Mouse (Mus musculus) left cerebral cortex, adult 2 months (tissue): ENCODE data around the gene Gm49387. TPM values are rescaled to one million over a fixed set of nuclear protein-coding genes. Genes with fewer than 3 reads are reported as not detected.

Source experiments
- DNase-seq, 2 experiments: peaks; one replicate each; pipeline ENCODE4 v3.0.0; 2021 to 2022; ENCODE audit warnings: low spot score in 2 of 2, mixed read lengths in 1 of 2; ENCODE audit errors: extremely low spot score in 1 of 2
- H3K27ac ChIP-seq: fragments of 200-600 bp; 2 replicates; pipeline ENCODE4 v1.8.1; 2022
- H3K4me3 ChIP-seq: fragments of 200-600 bp; 2 replicates; pipeline ENCODE4 v1.8.1; 2022
- CTCF ChIP-seq: fragments of 200-600 bp; IDR thresholded peaks from 2 replicates; pipeline ENCODE4 v1.8.1; 2022; ENCODE audit warnings: antibody characterized with exemption, mild to moderate bottlenecking, moderate library complexity
- intact Hi-C: fragments of 180-260 bp; cut with DNase I; formaldehyde crosslinking; loops from one replicate; pipeline ENCODE4 v1.15.1; 2025
- total RNA-seq, 2 experiments: library from RNA; stranded (reverse); gene quantifications; 2 replicates each; pipeline ENCODE4 v1.2.3; 2021

The Gm49387 gene
- total RNA-seq, 2 experiments from 2014 or later, result not detected

GRCm38 (mm10) chr14:31577966-31578735, 62.5 kb downstream of the Gm49387 start:
- intact Hi-C loops, result loop anchor here (2.0 to 10.0 kb wide), 2 partner anchors 45 to 317 kb away; no protein-coding TSS in a partner anchor
- Histone ChIP-seq H3K27ac (no peak overlapping the region), H3K4me3 (no peak overlapping the region)
- no peak for TF ChIP-seq CTCF
- DNase-seq, result no peak

DNA sequence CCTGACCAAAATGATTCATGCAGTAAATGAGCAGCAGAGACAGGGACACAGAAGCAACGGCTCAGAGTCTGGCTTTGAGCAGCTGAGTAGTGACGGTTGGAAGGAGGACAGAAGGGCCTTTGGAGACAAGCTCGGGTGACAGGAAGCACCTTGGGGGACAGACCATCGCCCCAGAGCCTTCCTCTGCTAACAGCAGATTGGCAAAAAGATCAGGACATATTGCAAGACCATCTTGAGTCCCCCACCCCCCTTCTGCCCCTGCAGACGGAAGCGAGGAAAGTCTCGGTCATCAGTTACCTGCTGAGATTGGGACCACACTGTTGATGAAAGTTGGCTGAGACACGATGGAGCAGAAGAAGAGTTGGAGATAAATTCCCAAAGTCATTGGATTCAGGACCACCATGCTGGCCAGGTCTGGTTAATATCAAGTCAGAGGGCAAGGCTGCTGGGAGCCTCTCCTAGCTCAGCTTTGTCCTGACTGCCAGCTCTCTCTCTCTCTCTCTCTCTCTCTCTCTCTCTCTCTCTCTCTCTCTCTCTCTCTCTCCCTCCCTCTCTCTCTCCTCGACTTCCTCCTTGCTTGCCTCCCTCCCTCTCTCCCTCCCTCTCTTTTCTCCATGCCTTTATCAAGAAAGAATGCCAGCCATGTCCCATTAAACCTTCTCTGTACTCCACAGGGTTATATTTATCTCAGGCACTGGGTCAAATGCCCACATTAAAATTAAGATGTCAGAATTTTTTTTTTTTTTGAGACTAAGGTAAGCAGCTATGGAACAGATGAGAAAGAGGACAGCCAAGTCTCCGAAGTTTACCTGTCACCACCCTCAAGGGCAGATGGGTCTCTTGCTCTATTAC, 63.6 kb downstream of the Gm49387 start:
- Histone ChIP-seq H3K27ac (no peak overlapping the region), H3K4me3 (no peak overlapping the region)
- intact Hi-C loops, result loop anchor here (2.0 to 10.0 kb wide), 2 partner anchors 46 to 318 kb away; no protein-coding TSS in a partner anchor
- DNase-seq, result no peak
- no peak for TF ChIP-seq CTCF

GRCm38 (mm10) chr14:31575866-31576265, 64.8 kb downstream of the Gm49387 start:
- intact Hi-C loops, result loop anchor here (2.0 to 10.0 kb wide), 2 partner anchors 47 to 319 kb away; no protein-coding TSS in a partner anchor
- no peak overlapping the region for H3K27ac ChIP-seq
- peak in 1 of 2 experiments; percentile 54 for DNase-seq
- TF ChIP-seq CTCF, result no peak
- H3K4me3 ChIP-seq, result no peak overlapping the region

DNA sequence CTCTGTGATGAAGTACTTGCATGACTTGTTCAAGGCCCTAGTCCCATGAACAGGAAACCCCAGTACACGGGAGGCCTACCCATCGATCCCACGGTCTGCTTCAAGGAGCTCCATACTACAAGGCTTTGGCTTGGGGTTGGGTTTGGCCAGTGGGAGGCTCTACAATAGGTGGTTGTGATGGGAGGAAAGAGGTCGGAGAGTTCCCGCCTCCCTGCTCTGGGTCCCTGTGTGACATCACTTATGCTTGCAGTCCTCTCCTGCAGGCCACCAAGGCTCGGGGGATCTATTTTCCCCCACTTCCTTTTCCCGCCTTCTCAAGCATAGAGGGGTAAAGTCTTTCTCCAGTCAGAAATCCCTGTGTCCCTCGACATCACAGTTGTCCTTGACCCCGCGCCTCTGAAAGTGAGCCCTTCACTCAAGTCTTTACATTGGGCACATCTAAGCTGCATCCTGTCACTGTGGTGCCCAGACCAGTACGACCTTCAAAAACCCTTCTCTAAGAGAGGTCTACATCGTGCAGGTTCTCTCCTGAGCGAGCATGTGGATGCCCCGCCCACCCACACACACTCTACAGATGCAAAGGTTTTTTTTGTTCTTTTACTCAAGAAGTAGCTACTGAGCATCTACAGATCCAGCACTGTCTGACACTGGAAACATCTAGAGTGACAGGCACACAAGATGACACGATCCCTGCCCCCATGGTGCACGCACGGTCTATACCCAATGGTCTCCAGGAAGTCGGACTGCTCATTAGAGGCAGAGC, 65.6 kb downstream of the Gm49387 start:
- Histone ChIP-seq H3K4me3 (no peak overlapping the region), H3K27ac (no peak overlapping the region)
- DNase-seq, result no peak
- intact Hi-C loops, result loop anchor here (10.0 kb wide), 1 partner anchor 320 kb away; no protein-coding TSS in a partner anchor
- TF ChIP-seq CTCF, result no peak

- no peak overlapping the region; the same call in 1 of the 2 replicates for H3K27ac ChIP-seq
- DNase-seq, result peak; percentile 26 to 41
- intact Hi-C loops, result loop anchor here (10.0 kb wide), 1 partner anchor 322 kb away; no protein-coding TSS in a partner anchor
These were observed 68.0 kb downstream of the Gm49387 start for GRCm38 (mm10) chr14:31572561-31573175.

GRCm38 (mm10) chr14:31571419-31571818, 69.3 kb downstream of the Gm49387 start:
- intact Hi-C loops, result loop anchor here (10.0 kb wide), 1 partner anchor 323 kb away; no protein-coding TSS in a partner anchor
- Histone ChIP-seq H3K27ac (no peak overlapping the region), H3K4me3 (no peak overlapping the region)
- TF ChIP-seq CTCF, result no peak
- DNase-seq, result no peak

More at GRCm38 (mm10) chr14:31572561-31573175, 68.0 kb downstream of the Gm49387 start:
- no peak for TF ChIP-seq CTCF
- no peak overlapping the region for H3K4me3 ChIP-seq

GRCm38 (mm10) chr14:31570131-31570951, 70.3 kb downstream of the Gm49387 start:
- Histone ChIP-seq H3K4me3 (no peak overlapping the region), H3K27ac (no peak overlapping the region)
- intact Hi-C loops, result loop anchor here (10.0 kb wide), 1 partner anchor 324 kb away; no protein-coding TSS in a partner anchor
- no peak for TF ChIP-seq CTCF
- no peak for DNase-seq

DNA sequence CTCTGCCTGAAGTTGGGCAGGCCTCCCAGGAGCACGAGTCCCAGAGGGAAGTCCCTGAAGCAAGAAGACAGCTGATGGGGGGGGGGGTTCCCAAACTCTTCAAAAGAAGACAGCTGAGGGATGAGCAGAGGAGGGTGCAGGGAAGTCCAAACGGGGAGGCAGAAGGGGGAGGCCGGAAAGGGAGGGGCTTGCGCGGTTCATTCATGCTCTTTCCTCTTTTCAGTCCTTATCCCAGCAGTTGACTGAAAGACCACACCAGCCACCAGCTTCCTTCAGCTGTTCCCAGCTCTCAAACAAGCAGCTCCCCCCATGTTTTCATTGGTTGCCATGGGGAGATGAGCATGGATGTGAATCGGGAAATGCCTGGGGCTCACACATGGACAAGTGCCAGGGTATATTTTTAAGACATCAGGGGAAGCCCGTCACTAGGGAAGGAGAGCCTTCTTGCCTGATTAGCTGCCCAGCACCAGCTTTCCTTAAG, 71.5 kb downstream of the Gm49387 start:
- no peak for DNase-seq
- no peak for TF ChIP-seq CTCF
- Histone ChIP-seq H3K4me3 (no peak overlapping the region), H3K27ac (no peak overlapping the region)
- intact Hi-C loops, result no loop called here

- TF ChIP-seq CTCF, result no peak
- Histone ChIP-seq H3K4me3 (no peak overlapping the region), H3K27ac (no peak overlapping the region)
- intact Hi-C loops, result no loop called here
- no peak for DNase-seq
These were observed 75.0 kb downstream of the Gm49387 start for GRCm38 (mm10) chr14:31565478-31566212.
